Mouse (Mus musculus): ENCODE results near the gene Ccdc169. TPM values are rescaled to one million over a fixed set of nuclear protein-coding genes. Genes with fewer than 3 reads are reported as not detected.
A peak's percentile ranks its signal among the peaks of the same experiment; 100 is the strongest.

Ccdc169 gene
- polyA plus RNA-seq, 1 experiment from 2014 or later = 0.11 TPM

DNA sequence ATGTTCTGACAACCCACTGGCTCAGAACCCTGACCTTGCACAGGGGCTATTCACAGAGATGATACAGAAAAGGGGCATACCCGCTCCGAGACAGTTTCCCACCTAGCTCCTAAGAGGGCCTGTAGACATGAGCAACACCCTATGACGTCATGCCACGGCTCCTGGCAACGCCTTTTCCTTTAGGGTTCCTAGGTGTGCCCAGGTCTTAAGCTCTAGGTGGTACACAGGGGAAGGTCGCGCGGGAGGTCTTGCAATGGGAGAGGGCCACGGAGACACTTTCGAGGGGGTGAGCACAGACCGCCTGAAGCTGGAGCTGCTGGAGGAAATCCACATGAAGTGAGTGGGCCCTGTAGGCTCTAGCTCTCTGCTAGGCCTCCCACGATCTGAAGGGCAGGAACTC is 2.7 kb downstream of the Ccdc169 start:
- Histone ChIP-seq H3K9me3 (ENCODE audit: control insufficient read depth, low read length) (no peaks in the 10 kb centered on the region), H3K27ac (ENCODE audit: low read depth, low read length) (no peak overlapping the region), H3K4me2 (ENCODE audit: low read depth, low read length) (no peak overlapping the region), H3K9ac (replicated peaks; ENCODE audit: low read depth, low read length) (no peak overlapping the region), H3K27me3 (ENCODE audit: control insufficient read depth, insufficient read depth, low read length) (no peaks in the 10 kb centered on the region), H3K4me3 (ENCODE audit: low read depth, low read length) (no peak overlapping the region), H3K4me1 (ENCODE audit: control insufficient read depth, insufficient read depth, low read length) (no peaks in the 10 kb centered on the region), H3K36me3 (ENCODE audit: control insufficient read depth, insufficient read depth, low read length) (peaks cover 15% of the 10 kb centered on the region; the same call in 1 of the 2 replicates)
- no peak for ATAC-seq (ENCODE audit: low read depth)
- 95% methylated on average over 12 of the region's 12 CpGs for WGBS

DNA sequence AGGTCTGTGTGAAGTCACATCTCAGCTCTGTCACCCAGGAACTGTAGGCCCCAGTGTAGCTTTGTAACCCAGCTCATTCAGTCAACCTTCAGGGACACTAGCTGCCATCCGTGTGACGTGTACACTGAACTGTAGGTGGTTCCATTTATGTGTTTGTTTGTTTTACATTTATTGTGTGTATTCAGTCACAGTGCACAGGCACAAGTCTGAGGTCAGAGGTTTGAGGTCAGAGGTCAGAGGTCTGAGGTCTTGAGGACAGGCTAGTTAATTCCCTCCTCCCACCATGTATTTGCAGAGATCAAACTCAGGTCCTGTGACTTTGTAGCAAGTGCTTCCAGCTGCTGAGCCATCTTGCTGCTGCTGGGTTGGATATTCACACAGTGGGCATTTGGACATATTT is 4.3 kb downstream of the Ccdc169 start:
- H3K9ac ChIP-seq (replicated peaks; ENCODE audit: low read depth, low read length) = no peak overlapping the region
- no peaks in the 10 kb centered on the region for H3K4me1 ChIP-seq (ENCODE audit: control insufficient read depth, insufficient read depth, low read length)
- 0 out of 2 replicates have a peak, but pooled peaks cover 9% of the 10 kb centered on the region for H3K36me3 ChIP-seq (ENCODE audit: control insufficient read depth, insufficient read depth, low read length)
- no peak overlapping the region for H3K4me3 ChIP-seq (ENCODE audit: low read depth, low read length)
- ATAC-seq (ENCODE audit: low read depth) = no peak
- WGBS = 69% methylated on average over 2 of the region's 2 CpGs
- no peaks in the 10 kb centered on the region for H3K9me3 ChIP-seq (ENCODE audit: control insufficient read depth, low read length)
- no peak overlapping the region for H3K27ac ChIP-seq (ENCODE audit: low read depth, low read length)
- H3K4me2 ChIP-seq (ENCODE audit: low read depth, low read length) = no peak overlapping the region
- H3K27me3 ChIP-seq (ENCODE audit: control insufficient read depth, insufficient read depth, low read length) = no peaks in the 10 kb centered on the region

GRCm38 (mm10) chr3:55144916-55145315 is 7.8 kb downstream of the Ccdc169 start:
- H3K9ac ChIP-seq (replicated peaks; ENCODE audit: low read depth, low read length) = no peak overlapping the region
- H3K9me3 ChIP-seq (ENCODE audit: control insufficient read depth, low read length) = no peaks in the 10 kb centered on the region
- no peaks in the 10 kb centered on the region for H3K27me3 ChIP-seq (ENCODE audit: control insufficient read depth, insufficient read depth, low read length)
- H3K27ac ChIP-seq (ENCODE audit: low read depth, low read length) = no peak overlapping the region
- no peaks in the 10 kb centered on the region for H3K36me3 ChIP-seq (ENCODE audit: control insufficient read depth, insufficient read depth, low read length)
- ATAC-seq (ENCODE audit: low read depth) = no peak
- WGBS = 70% methylated on average over 4 of the region's 4 CpGs
- no peak overlapping the region for H3K4me3 ChIP-seq (ENCODE audit: low read depth, low read length)
- no peak overlapping the region for H3K4me2 ChIP-seq (ENCODE audit: low read depth, low read length)
- no peaks in the 10 kb centered on the region for H3K4me1 ChIP-seq (ENCODE audit: control insufficient read depth, insufficient read depth, low read length)

DNA sequence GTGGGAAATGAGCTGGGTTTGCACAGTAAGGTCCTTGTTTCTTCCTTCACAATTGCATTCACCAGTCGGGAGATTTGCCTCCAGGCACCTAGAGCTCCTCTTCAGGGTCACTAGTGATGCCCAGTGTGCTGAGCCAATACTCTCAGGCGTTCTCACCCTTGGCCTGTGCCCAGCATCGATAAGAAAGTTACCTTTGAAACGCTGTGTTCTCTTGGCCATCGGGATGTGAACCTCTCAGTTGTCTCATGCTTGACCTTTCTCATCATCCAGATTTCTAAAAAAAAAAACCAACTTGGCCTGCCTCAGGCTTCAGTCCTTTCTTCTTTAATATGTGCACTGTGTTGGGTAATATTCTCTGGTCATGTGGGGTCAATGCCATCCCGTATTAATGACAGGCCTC is 9.3 kb downstream of the Ccdc169 start:
- Histone ChIP-seq H3K4me3 (ENCODE audit: low read depth, low read length) (no peak overlapping the region), H3K27ac (ENCODE audit: low read depth, low read length) (no peak overlapping the region), H3K9ac (replicated peaks; ENCODE audit: low read depth, low read length) (no peak overlapping the region), H3K27me3 (ENCODE audit: control insufficient read depth, insufficient read depth, low read length) (no peaks in the 10 kb centered on the region), H3K36me3 (ENCODE audit: control insufficient read depth, insufficient read depth, low read length) (no peaks in the 10 kb centered on the region), H3K4me1 (ENCODE audit: control insufficient read depth, insufficient read depth, low read length) (no peaks in the 10 kb centered on the region), H3K9me3 (ENCODE audit: control insufficient read depth, low read length) (no peaks in the 10 kb centered on the region), H3K4me2 (ENCODE audit: low read depth, low read length) (no peak overlapping the region)
- ATAC-seq (ENCODE audit: low read depth) = no peak
- WGBS = 90% methylated on average over 6 of the region's 6 CpGs

- Histone ChIP-seq H3K27me3 (ENCODE audit: control insufficient read depth, insufficient read depth, low read length) (no peaks in the 10 kb centered on the region), H3K9me3 (ENCODE audit: control insufficient read depth, low read length) (no peaks in the 10 kb centered on the region), H3K4me1 (ENCODE audit: control insufficient read depth, insufficient read depth, low read length) (no peaks in the 10 kb centered on the region), H3K4me3 (ENCODE audit: low read depth, low read length) (no peak overlapping the region), H3K9ac (replicated peaks; ENCODE audit: low read depth, low read length) (no peak overlapping the region), H3K4me2 (ENCODE audit: low read depth, low read length) (no peak overlapping the region), H3K36me3 (ENCODE audit: control insufficient read depth, insufficient read depth, low read length) (no peaks in the 10 kb centered on the region), H3K27ac (ENCODE audit: low read depth, low read length) (no peak overlapping the region)
- WGBS = 89% methylated on average over 2 of the region's 2 CpGs
- no peak for ATAC-seq (ENCODE audit: low read depth)
These were observed 10.0 kb downstream of the Ccdc169 start for GRCm38 (mm10) chr3:55147156-55147555.

DNA sequence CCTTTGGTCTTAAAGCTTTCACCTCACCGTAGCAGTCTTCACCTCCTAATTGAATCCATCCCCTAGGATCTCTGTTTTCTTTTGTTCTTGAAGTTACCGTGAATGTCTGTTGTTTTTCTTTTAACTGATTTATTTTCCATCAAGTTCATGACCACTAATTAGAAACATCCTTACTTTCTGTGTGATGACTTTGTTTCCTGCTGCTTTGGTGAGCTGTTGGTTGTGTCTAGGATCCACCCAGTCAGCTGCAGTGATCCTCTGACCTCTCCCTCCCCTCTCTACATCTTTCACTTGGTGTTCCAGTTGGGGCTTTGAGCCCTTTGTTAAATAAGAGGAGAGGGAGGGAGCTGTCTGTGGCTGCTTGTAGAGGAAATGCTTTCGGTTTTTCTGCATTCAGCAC is 11.0 kb downstream of the Ccdc169 start:
- H3K27ac ChIP-seq (ENCODE audit: low read depth, low read length) = no peak overlapping the region
- H3K9ac ChIP-seq (replicated peaks; ENCODE audit: low read depth, low read length) = no peak overlapping the region
- ATAC-seq (ENCODE audit: low read depth) = no peak
- H3K9me3 ChIP-seq (ENCODE audit: control insufficient read depth, low read length) = no peaks in the 10 kb centered on the region
- H3K36me3 ChIP-seq (ENCODE audit: control insufficient read depth, insufficient read depth, low read length) = no peaks in the 10 kb centered on the region
- 18% methylated on average over 3 of the region's 3 CpGs for WGBS
- no peak overlapping the region for H3K4me3 ChIP-seq (ENCODE audit: low read depth, low read length)
- H3K4me1 ChIP-seq (ENCODE audit: control insufficient read depth, insufficient read depth, low read length) = no peaks in the 10 kb centered on the region
- H3K4me2 ChIP-seq (ENCODE audit: low read depth, low read length) = no peak overlapping the region
- H3K27me3 ChIP-seq (ENCODE audit: control insufficient read depth, insufficient read depth, low read length) = no peaks in the 10 kb centered on the region

- no peak overlapping the region for H3K9ac ChIP-seq (replicated peaks; ENCODE audit: low read depth, low read length)
- ATAC-seq (ENCODE audit: low read depth) = peak; percentile 78; the same call in 1 of the 2 replicates
- no peaks in the 10 kb centered on the region for H3K4me1 ChIP-seq (ENCODE audit: control insufficient read depth, insufficient read depth, low read length)
- no peaks in the 10 kb centered on the region for H3K27me3 ChIP-seq (ENCODE audit: control insufficient read depth, insufficient read depth, low read length)
- 27% methylated on average over 7 of the region's 7 CpGs for WGBS
- no peak overlapping the region for H3K27ac ChIP-seq (ENCODE audit: low read depth, low read length)
- H3K4me2 ChIP-seq (ENCODE audit: low read depth, low read length) = no peak overlapping the region
- H3K36me3 ChIP-seq (ENCODE audit: control insufficient read depth, insufficient read depth, low read length) = no peaks in the 10 kb centered on the region
- H3K4me3 ChIP-seq (ENCODE audit: low read depth, low read length) = no peak overlapping the region
- no peaks in the 10 kb centered on the region for H3K9me3 ChIP-seq (ENCODE audit: control insufficient read depth, low read length)
These were observed 14.7 kb downstream of the Ccdc169 start for GRCm38 (mm10) chr3:55151656-55152433.

DNA sequence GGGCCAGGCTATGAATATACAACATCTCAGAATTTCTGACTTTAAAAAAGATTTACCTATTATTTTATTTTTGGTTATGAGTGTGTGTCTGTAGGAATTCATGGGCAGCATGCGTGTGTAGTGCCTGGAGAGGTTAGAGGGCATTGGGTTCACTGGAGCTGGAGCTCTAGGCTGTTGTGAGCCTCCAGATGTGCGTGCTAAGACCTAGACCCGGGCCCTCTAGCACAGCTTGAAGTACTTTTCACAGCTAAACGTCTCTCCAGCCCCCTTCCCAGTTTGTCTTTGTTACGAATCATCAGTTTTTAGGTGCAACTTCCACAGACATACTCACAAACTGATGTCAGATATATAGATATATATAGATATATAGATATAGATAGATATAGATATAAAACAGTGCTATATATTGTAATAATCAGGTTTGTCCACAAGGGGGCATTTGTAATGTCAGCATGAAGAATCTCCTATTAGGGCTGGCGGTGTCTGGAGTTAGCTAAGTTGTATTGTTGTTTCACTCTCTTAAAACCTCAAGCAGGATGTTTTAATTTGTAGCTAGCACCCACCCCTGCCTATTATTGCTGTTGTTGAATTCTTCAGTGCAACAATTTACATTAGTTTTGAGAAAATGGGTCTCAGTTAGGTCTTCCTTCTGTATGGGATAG is 15.7 kb downstream of the Ccdc169 start:
- no peaks in the 10 kb centered on the region for H3K36me3 ChIP-seq (ENCODE audit: control insufficient read depth, insufficient read depth, low read length)
- 72% methylated on average over 6 of the region's 6 CpGs for WGBS
- H3K4me3 ChIP-seq (ENCODE audit: low read depth, low read length) = no peak overlapping the region
- no peaks in the 10 kb centered on the region for H3K27me3 ChIP-seq (ENCODE audit: control insufficient read depth, insufficient read depth, low read length)
- H3K27ac ChIP-seq (ENCODE audit: low read depth, low read length) = no peak overlapping the region
- no peak overlapping the region for H3K9ac ChIP-seq (replicated peaks; ENCODE audit: low read depth, low read length)
- no peaks in the 10 kb centered on the region for H3K4me1 ChIP-seq (ENCODE audit: control insufficient read depth, insufficient read depth, low read length)
- no peak for ATAC-seq (ENCODE audit: low read depth)
- no peaks in the 10 kb centered on the region for H3K9me3 ChIP-seq (ENCODE audit: control insufficient read depth, low read length)
- no peak overlapping the region for H3K4me2 ChIP-seq (ENCODE audit: low read depth, low read length)

DNA sequence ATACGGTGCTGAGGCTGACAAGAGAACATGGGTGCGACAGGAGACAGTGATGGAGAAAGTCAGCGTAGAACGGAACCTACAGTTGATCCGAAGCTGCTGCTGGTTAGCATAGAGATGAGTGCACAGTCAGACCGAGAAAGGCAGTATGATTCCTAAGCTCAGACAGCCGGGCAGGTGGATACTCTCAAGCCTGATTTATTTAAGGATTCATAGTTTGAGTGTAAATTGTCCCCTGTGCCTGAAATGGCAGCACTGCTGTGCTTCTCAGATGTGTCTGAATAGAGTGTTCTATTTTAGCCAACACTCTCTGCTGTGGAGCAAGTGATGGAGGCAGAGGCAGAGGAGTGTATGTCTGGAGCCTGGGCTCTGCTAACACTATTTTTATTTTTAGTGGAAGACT is 17.0 kb downstream of the Ccdc169 start:
- 92% methylated on average over 7 of the region's 7 CpGs for WGBS
- Histone ChIP-seq H3K4me3 (ENCODE audit: low read depth, low read length) (no peak overlapping the region), H3K27me3 (ENCODE audit: control insufficient read depth, insufficient read depth, low read length) (no peaks in the 10 kb centered on the region), H3K4me1 (ENCODE audit: control insufficient read depth, insufficient read depth, low read length) (no peaks in the 10 kb centered on the region), H3K27ac (ENCODE audit: low read depth, low read length) (no peak overlapping the region), H3K36me3 (ENCODE audit: control insufficient read depth, insufficient read depth, low read length) (no peaks in the 10 kb centered on the region), H3K9me3 (ENCODE audit: control insufficient read depth, low read length) (no peaks in the 10 kb centered on the region), H3K4me2 (ENCODE audit: low read depth, low read length) (no peak overlapping the region), H3K9ac (replicated peaks; ENCODE audit: low read depth, low read length) (no peak overlapping the region)
- no peak for ATAC-seq (ENCODE audit: low read depth)

Measured in neural tube, embryonic 14.5 days (tissue).